Mouse (Mus musculus) limb, embryonic 10.5 days (tissue): ENCODE measurements around the gene Hsf3. TPM values are rescaled to one million over a fixed set of nuclear protein-coding genes. Genes with fewer than 3 reads are reported as not detected.

Source experiments
- polyA plus RNA-seq: library from polyadenylated mRNA; unstranded; fragments of >200 nt; fragmentation: Nextera tagmentation; extraction: Ambion mirVana; gene quantifications from 2 replicates; pipeline ENCODE4 v1.2.1, GENCODE M21; 2016

Hsf3 gene
- polyA plus RNA-seq, 1 experiment from 2014 or later: 0.13 TPM

Other genes starting within 250 kb of the Hsf3 start
- gene Vsig4, start 162.9 kb downstream of the Hsf3 start, polyA plus RNA-seq: not detected in 2 replicates
- 18.7 and 24.7 TPM in 2 replicates for gene Heph, start 935 bp downstream of the Hsf3 start, polyA plus RNA-seq